Mouse (Mus musculus) megakaryocyte-erythroid progenitor cell, adult 5-6 weeks (primary cell): ENCODE results near the gene Gatad2b. TPM values are rescaled to one million over a fixed set of nuclear protein-coding genes. Genes with fewer than 3 reads are reported as not detected.

Experiments used
- ATAC-seq: replicated peaks from 2 replicates; pipeline ENCODE4 v1.8.0; 2016; ENCODE audit warnings: mild to moderate bottlenecking, inconsistent platforms; ENCODE audit not compliant: severe bottlenecking, poor library complexity, low FRiP score, low TSS enrichment
- total RNA-seq, 2 experiments: library from RNA; stranded (forward) in 1 of 2; stranded (reverse) in 1 of 2; fragments of 200-1000, 215-1000 nt in 1 of 2; fragments of >200 nt in 1 of 2; fragmentation: Nextera tagmentation in 1 of 2; gene quantifications; 2 replicates each; pipeline ENCODE4 v1.2.3; 2014 to 2017

Gene Gatad2b
- total RNA-seq, 2 experiments from 2014 or later: 28.5 to 65.5 TPM

- no peak for ATAC-seq
Measured at GRCm38 (mm10) chr3:90400993-90401392, 108.0 kb downstream of the Gatad2b start.

GRCm38 (mm10) chr3:90404121-90404520, 111.1 kb downstream of the Gatad2b start:
- no peak for ATAC-seq

GRCm38 (mm10) chr3:90404609-90405008, 111.6 kb downstream of the Gatad2b start:
- no peak for ATAC-seq

- no peak for ATAC-seq
Measured at GRCm38 (mm10) chr3:90406414-90406813, 113.4 kb downstream of the Gatad2b start.

- no peak for ATAC-seq
Measured at GRCm38 (mm10) chr3:90408721-90409120, 115.7 kb downstream of the Gatad2b start.

GRCm38 (mm10) chr3:90412312-90413010, 119.5 kb downstream of the Gatad2b start:
- peak; percentile 86 for ATAC-seq

- peak; percentile 31; the same call in 1 of the 2 replicates for ATAC-seq
Measured at GRCm38 (mm10) chr3:90413011-90413396, 120.0 kb downstream of the Gatad2b start.

Other genes with a start within 250 kb of the Gatad2b start
- 47.5 and 67.7 TPM in 2 replicates for gene 4933434E20Rik, start 241.5 kb upstream of the Gatad2b start, total RNA-seq (2014; fragmentation: Nextera tagmentation)
- gene 4933434E20Rik, start 241.5 kb upstream of the Gatad2b start, total RNA-seq (2017): 42.7 and 55.0 TPM in 2 replicates
- gene Ubap2l, start 240.6 kb upstream of the Gatad2b start, total RNA-seq (2014; fragmentation: Nextera tagmentation): 319 and 326 TPM in 2 replicates
- gene Ubap2l, start 240.6 kb upstream of the Gatad2b start, total RNA-seq (2017): 151 and 159 TPM in 2 replicates
- 192 and 222 TPM in 2 replicates for gene Tpm3, start 220.5 kb upstream of the Gatad2b start, total RNA-seq (2014; fragmentation: Nextera tagmentation)
- 375 and 390 TPM in 2 replicates for gene Tpm3, start 220.5 kb upstream of the Gatad2b start, total RNA-seq (2017)
- 0.05 TPM in 1 of 2 replicates, not detected in the other for gene Nup210l, start 189.0 kb upstream of the Gatad2b start, total RNA-seq (2014; fragmentation: Nextera tagmentation)
- not detected in 2 replicates for gene Nup210l, start 189.0 kb upstream of the Gatad2b start, total RNA-seq (2017)
- 6,200 and 6,584 TPM in 2 replicates for gene Rps27, start 79.5 kb upstream of the Gatad2b start, total RNA-seq (2014; fragmentation: Nextera tagmentation)
- gene Rps27, start 79.5 kb upstream of the Gatad2b start, total RNA-seq (2017): 4,833 and 5,025 TPM in 2 replicates
- 4.0 TPM in 1 of 2 replicates, not detected in the other for gene Rab13, start 79.5 kb upstream of the Gatad2b start, total RNA-seq (2014; fragmentation: Nextera tagmentation)
- gene Rab13, start 79.5 kb upstream of the Gatad2b start, total RNA-seq (2017): 0.38 and 0.72 TPM in 2 replicates
- gene Jtb, start 61.6 kb upstream of the Gatad2b start, total RNA-seq (2014; fragmentation: Nextera tagmentation): 72.0 and 95.1 TPM in 2 replicates
- 38.3 and 48.5 TPM in 2 replicates for gene Jtb, start 61.6 kb upstream of the Gatad2b start, total RNA-seq (2017)
- gene Creb3l4, start 49.7 kb upstream of the Gatad2b start, total RNA-seq (2014; fragmentation: Nextera tagmentation): not detected in 2 replicates
- gene Creb3l4, start 49.7 kb upstream of the Gatad2b start, total RNA-seq (2017): not detected in 2 replicates
- 21.9 and 23.2 TPM in 2 replicates for gene Slc39a1, start 45.0 kb upstream of the Gatad2b start, total RNA-seq (2014; fragmentation: Nextera tagmentation)
- gene Slc39a1, start 45.0 kb upstream of the Gatad2b start, total RNA-seq (2017): 27.2 and 36.8 TPM in 2 replicates
- gene Crtc2, start 39.0 kb upstream of the Gatad2b start, total RNA-seq (2014; fragmentation: Nextera tagmentation): 33.0 and 45.4 TPM in 2 replicates
- gene Crtc2, start 39.0 kb upstream of the Gatad2b start, total RNA-seq (2017): 5.6 and 10.8 TPM in 2 replicates
- gene Dennd4b, start 28.0 kb upstream of the Gatad2b start, total RNA-seq (2014; fragmentation: Nextera tagmentation): 32.4 and 33.3 TPM in 2 replicates
- 7.0 and 21.5 TPM in 2 replicates for gene Dennd4b, start 28.0 kb upstream of the Gatad2b start, total RNA-seq (2017)
- 1.7 and 7.3 TPM in 2 replicates for gene Slc27a3, start 96.8 kb downstream of the Gatad2b start, total RNA-seq (2014; fragmentation: Nextera tagmentation)
- gene Slc27a3, start 96.8 kb downstream of the Gatad2b start, total RNA-seq (2017): 0.28 and 0.72 TPM in 2 replicates
- 39.0 and 39.3 TPM in 2 replicates for gene Ints3, start 140.4 kb downstream of the Gatad2b start, total RNA-seq (2014; fragmentation: Nextera tagmentation)
- 16.4 and 23.2 TPM in 2 replicates for gene Ints3, start 140.4 kb downstream of the Gatad2b start, total RNA-seq (2017)
- gene Npr1, start 172.7 kb downstream of the Gatad2b start, total RNA-seq (2014; fragmentation: Nextera tagmentation): 0.22 TPM in 1 of 2 replicates, not detected in the other
- not detected in 2 replicates for gene Npr1, start 172.7 kb downstream of the Gatad2b start, total RNA-seq (2017)
- 113 and 117 TPM in 2 replicates for gene Ilf2, start 182.9 kb downstream of the Gatad2b start, total RNA-seq (2014; fragmentation: Nextera tagmentation)
- gene Ilf2, start 182.9 kb downstream of the Gatad2b start, total RNA-seq (2017): 236 and 240 TPM in 2 replicates
- 37.0 and 38.1 TPM in 2 replicates for gene Snapin, start 197.9 kb downstream of the Gatad2b start, total RNA-seq (2014; fragmentation: Nextera tagmentation)
- 19.5 and 48.6 TPM in 2 replicates for gene Snapin, start 197.9 kb downstream of the Gatad2b start, total RNA-seq (2017)
- 122 and 154 TPM in 2 replicates for gene Chtop, start 216.3 kb downstream of the Gatad2b start, total RNA-seq (2014; fragmentation: Nextera tagmentation)
- gene Chtop, start 216.3 kb downstream of the Gatad2b start, total RNA-seq (2017): 118 and 119 TPM in 2 replicates
- 27.2 and 33.2 TPM in 2 replicates for gene S100a1, start 221.2 kb downstream of the Gatad2b start, total RNA-seq (2014; fragmentation: Nextera tagmentation)
- 55.0 and 57.4 TPM in 2 replicates for gene S100a1, start 221.2 kb downstream of the Gatad2b start, total RNA-seq (2017)
- gene S100a13, start 221.3 kb downstream of the Gatad2b start, total RNA-seq (2014; fragmentation: Nextera tagmentation): 14.8 and 33.6 TPM in 2 replicates
- gene S100a13, start 221.3 kb downstream of the Gatad2b start, total RNA-seq (2017): 36.2 and 58.0 TPM in 2 replicates
- gene S100a14, start 233.7 kb downstream of the Gatad2b start, total RNA-seq (2014; fragmentation: Nextera tagmentation): not detected in 2 replicates
- 4.1 TPM in 1 of 2 replicates, not detected in the other for gene S100a14, start 233.7 kb downstream of the Gatad2b start, total RNA-seq (2017)
- not detected in 2 replicates for gene S100a16, start 244.1 kb downstream of the Gatad2b start, total RNA-seq (2014; fragmentation: Nextera tagmentation)
- gene S100a16, start 244.1 kb downstream of the Gatad2b start, total RNA-seq (2017): not detected in 2 replicates